Mouse (Mus musculus): ENCODE measurements around the gene Sytl2. TPM values are rescaled to one million over a fixed set of nuclear protein-coding genes. Genes with fewer than 3 reads are reported as not detected.
A peak's percentile ranks its signal among the peaks of the same experiment; 100 is the strongest.

The Sytl2 gene
- total and polyA plus RNA-seq, 3 experiments = 0.85 TPM; not detected in 2

- TF ChIP-seq EP300 (IDR thresholded peaks at IDR 0.05; ENCODE audit: low read length) (0 out of 2 replicates have a peak, but pooled peaks have one; percentile 27), ZKSCAN1 (IDR thresholded peaks at IDR 0.05; ENCODE audit: borderline replicate concordance, low read depth, low read length) (no peak), TCF12 (IDR thresholded peaks at IDR 0.05; ENCODE audit: low read depth, low read length) (peak; percentile 90), KAT2A (IDR thresholded peaks at IDR 0.05; ENCODE audit: insufficient replicate concordance, low read length) (peak; percentile 70; the same call in 1 of the 2 replicates), NRF1 (IDR thresholded peaks at IDR 0.05; ENCODE audit: low read depth, low read length) (no peak), ZNF384 (IDR thresholded peaks at IDR 0.05; ENCODE audit: low read depth, low read length) (no peak), NELFE (IDR thresholded peaks at IDR 0.05; ENCODE audit: low read depth, low read length) (peak; percentile 74; the same call in 1 of the 2 replicates), SIN3A (IDR thresholded peaks at IDR 0.05; ENCODE audit: low read length) (peak; percentile 93), MXI1 (IDR thresholded peaks at IDR 0.05; ENCODE audit: low read depth, low read length) (peak; percentile 81), RAD21 (IDR thresholded peaks at IDR 0.05; ENCODE audit: low read depth, low read length) (no peak), JUND (conservative IDR thresholded peaks at IDR 0.05; ENCODE audit: low read depth, low read length) (peak; percentile 64; the same call in 1 of the 2 replicates), ELF1 (IDR thresholded peaks at IDR 0.05; ENCODE audit: low read depth, low read length) (peak; percentile 84), POLR2AphosphoS2 (IDR thresholded peaks at IDR 0.05; ENCODE audit: low read depth, low read length) (peak; percentile 80; the same call in 1 of the 2 replicates), BHLHE40 (IDR thresholded peaks at IDR 0.05; ENCODE audit: low read depth, low read length) (no peak), CHD2 (IDR thresholded peaks at IDR 0.05; ENCODE audit: low read length) (peak; percentile 100), JUN (IDR thresholded peaks at IDR 0.05; ENCODE audit: insufficient read depth, low read depth, low read length) (peak; percentile 75; the same call in 1 of the 2 replicates), MAZ (IDR thresholded peaks at IDR 0.05; ENCODE audit: low read depth, low read length) (peak; percentile 82), ZC3H11A (IDR thresholded peaks at IDR 0.05; ENCODE audit: low read depth, low read length) (no peak), UBTF (IDR thresholded peaks at IDR 0.05; ENCODE audit: low read depth, low read length) (peak; percentile 19; the same call in 1 of the 2 replicates)
Measured at GRCm38 (mm10) chr7:90442518-90443080, 140.5 kb downstream of the Sytl2 start, which contains the start of gene Crebzf (continued).

GRCm38 (mm10) chr7:90443101-90444091 is 141.3 kb downstream of the Sytl2 start:
- H3K4me1 ChIP-seq (ENCODE audit: control insufficient read depth in 1 of 2, insufficient read depth in 2 of 2) = peaks cover 0 to 15% of the 10 kb centered on the region in 2 experiments; a peak in 1 of 4 replicates
- TF ChIP-seq ELF1 (IDR thresholded peaks at IDR 0.05; ENCODE audit: low read depth, low read length) (peak; percentile 11; the same call in 1 of the 2 replicates), UBTF (IDR thresholded peaks at IDR 0.05; ENCODE audit: low read depth, low read length) (peak; percentile 84), MAX (IDR thresholded peaks at IDR 0.05; ENCODE audit: low read length) (no peak), MXI1 (IDR thresholded peaks at IDR 0.05; ENCODE audit: low read depth, low read length) (0 out of 2 replicates have a peak, but pooled peaks have one; percentile 2)
- peak overlapping the region; percentile 94 for H3K4me2 ChIP-seq (ENCODE audit: insufficient read depth, low read depth, poor library complexity, severe bottlenecking)
- in situ Hi-C loops (cut with MboI; ENCODE audit: low pct_ligation_motif_present, low pct_unique_long_range_greater_than_20kb, low sequenced_read_pairs) (loop anchor here (25.0 kb wide), 1 partner anchor 431 kb away; no protein-coding TSS in a partner anchor), dilution Hi-C loops (cut with MboI; ENCODE audit: extremely low pct_ligation_motif_present, extremely low pct_unique_long_range_greater_than_20kb, low sequenced_read_pairs) (no loop called here)
- peak overlapping the region; percentile 70 for H3K27ac ChIP-seq (ENCODE audit: insufficient read depth, low read depth)
- no peak for DNase-seq (ENCODE audit: extremely low read depth)
- H3K27me3 ChIP-seq (replicated peaks) = no peaks in the 10 kb centered on the region
- peaks cover 3 to 22% of the 10 kb centered on the region in 2 experiments for H3K36me3 ChIP-seq (replicated peaks in 1 of 2; ENCODE audit: control insufficient read depth in 1 of 2, insufficient read depth in 1 of 2, low read length in 1 of 2)
- H3K79me2 ChIP-seq (replicated peaks; ENCODE audit: control insufficient read depth, extremely low read depth, insufficient read depth, poor library complexity, severe bottlenecking) = peaks cover 33% of the 10 kb centered on the region
- H3K9ac ChIP-seq (ENCODE audit: insufficient read depth, low read depth) = peak overlapping the region; percentile 99
- H3K9me3 ChIP-seq (replicated peaks; ENCODE audit: low read length) = no peaks in the 10 kb centered on the region
- H3K4me3 ChIP-seq (replicated peaks in 1 of 3; ENCODE audit: low read depth in 2 of 3, low read length in 2 of 3, poor library complexity in 1 of 3) = peak overlapping the region; percentile 77 to 100 (median 94)
